Comparison of ENCODE assay signal across 21 mouse cellular contexts in the genomic region with DNA sequence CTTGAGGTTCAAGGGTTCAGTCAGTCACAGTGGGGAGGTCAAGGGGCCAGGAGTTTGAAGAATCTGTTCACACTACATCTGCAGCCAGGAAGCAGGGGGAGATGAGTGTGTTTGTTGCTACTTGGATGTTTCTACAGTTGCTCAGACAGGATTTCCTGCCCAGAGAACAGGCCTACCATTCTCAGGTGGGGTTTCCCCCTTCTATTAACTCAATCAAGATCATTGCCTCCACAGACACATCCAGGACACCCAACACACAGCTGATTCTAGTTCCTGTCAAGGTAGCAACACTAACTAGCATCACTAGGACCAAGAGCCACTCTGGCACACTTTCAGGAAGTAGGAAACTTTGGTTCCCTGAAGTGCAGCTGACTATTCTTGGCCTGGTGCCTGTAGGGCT.
"Had no signal": no experiment of that assay in that cellular context is flagged by ENCODE, and none has a peak within 500 bp of the region (broad histone marks: within the 10 kb centered on the region; RNA-seq: fewer than 3 reads in every experiment).

No protein-coding gene starts in this region.

- H3K4me2 ChIP-seq: kidney, embryonic 15.5 days; limb, embryonic 12.5 days; liver, embryonic 12.5 days; liver, embryonic 15.5 days; midbrain, embryonic 12.5 days; midbrain, embryonic 15.5 days; neural tube, embryonic 12.5 days; neural tube, embryonic 15.5 days; stomach, embryonic 15.5 days had no signal

- H3K36me3 ChIP-seq: kidney, embryonic 15.5 days; limb, embryonic 12.5 days; liver, embryonic 12.5 days; liver, embryonic 15.5 days; midbrain, embryonic 12.5 days; midbrain, embryonic 15.5 days; neural tube, embryonic 12.5 days; neural tube, embryonic 15.5 days; stomach, embryonic 15.5 days had no signal

- H3K9me3 ChIP-seq: kidney, embryonic 15.5 days; limb, embryonic 12.5 days; liver, embryonic 12.5 days; liver, embryonic 15.5 days; midbrain, embryonic 12.5 days; midbrain, embryonic 15.5 days; neural tube, embryonic 12.5 days; neural tube, embryonic 15.5 days; stomach, embryonic 15.5 days had no signal

- H3K9ac ChIP-seq: kidney, embryonic 15.5 days; limb, embryonic 12.5 days; liver, embryonic 12.5 days; liver, embryonic 15.5 days; midbrain, embryonic 12.5 days; midbrain, embryonic 15.5 days; neural tube, embryonic 12.5 days; neural tube, embryonic 15.5 days; stomach, embryonic 15.5 days had no signal

- H3K27ac ChIP-seq: kidney, embryonic 15.5 days; left cerebral cortex, adult 2 months; limb, embryonic 12.5 days; liver, embryonic 12.5 days; liver, embryonic 15.5 days; midbrain, embryonic 12.5 days; midbrain, embryonic 15.5 days; neural tube, embryonic 12.5 days; neural tube, embryonic 15.5 days; stomach, embryonic 15.5 days had no signal

- H3K4me3 ChIP-seq: kidney, embryonic 15.5 days; left cerebral cortex, adult 2 months; limb, embryonic 12.5 days; liver, embryonic 12.5 days; liver, embryonic 15.5 days; midbrain, embryonic 12.5 days; midbrain, embryonic 15.5 days; neural tube, embryonic 12.5 days; neural tube, embryonic 15.5 days; stomach, embryonic 15.5 days had no signal

- H3K27me3 ChIP-seq: kidney, embryonic 15.5 days; liver, embryonic 15.5 days; midbrain, embryonic 15.5 days; neural tube, embryonic 12.5 days; neural tube, embryonic 15.5 days; stomach, embryonic 15.5 days had no signal

- H3K4me1 ChIP-seq: kidney, embryonic 15.5 days; liver, embryonic 12.5 days; liver, embryonic 15.5 days; midbrain, embryonic 12.5 days; midbrain, embryonic 15.5 days; neural tube, embryonic 12.5 days; neural tube, embryonic 15.5 days; stomach, embryonic 15.5 days had no signal

- DNase-seq: kidney, adult 8-10 months; kidney, postnatal 10 days; kidney, postnatal 36 days; layer of hippocampus, postnatal 36 days; liver; lung, adult 18-20 months; lung, postnatal 4 days; right cerebral cortex, adult 18-20 months; right cerebral cortex, postnatal 14 days; spleen, adult 18-20 months; thymus, postnatal 25 days had no signal

- ATAC-seq: liver, embryonic 12.5 days; midbrain, embryonic 15.5 days had no signal
